Mouse (Mus musculus) CH12.LX (cell line): ENCODE measurements around the gene Golga7b. TPM values are rescaled to one million over a fixed set of nuclear protein-coding genes. Genes with fewer than 3 reads are reported as not detected.

ENCODE experiments used
- DNase-seq: peaks from one replicate; pipeline ENCODE4 v3.0.0-alpha.2; 2013; ENCODE audit errors: extremely low read depth
- H3K27ac ChIP-seq: 2 replicates; pipeline ENCODE4 v1.5.1; 2012; ENCODE audit warnings: low read depth, mild to moderate bottlenecking, control low read depth, moderate library complexity; ENCODE audit not compliant: insufficient read depth
- H3K27me3 ChIP-seq: replicated peaks from 2 replicates; pipeline ENCODE3; 2012; ENCODE audit warnings: inconsistent platforms
- H3K36me3 ChIP-seq, 2 experiments: replicated peaks in 1 of 2; 2 replicates each; pipeline versions ENCODE3 to v1.6.1; 2012; ENCODE audit warnings: inconsistent platforms in 1 of 2, low read length in 1 of 2, mild to moderate bottlenecking in 1 of 2, mixed read lengths in 1 of 2, moderate library complexity in 1 of 2; ENCODE audit not compliant: control insufficient read depth in 1 of 2, insufficient read depth in 1 of 2
- H3K4me1 ChIP-seq, 2 experiments: 2 replicates each; pipeline ENCODE4 v1.6.1; 2012; ENCODE audit warnings: inconsistent platforms in 1 of 2, moderate library complexity in 1 of 2; ENCODE audit not compliant: insufficient read depth in 2 of 2, control insufficient read depth in 1 of 2
- H3K4me2 ChIP-seq: 2 replicates; pipeline ENCODE4 v1.6.1; 2012; ENCODE audit warnings: low read depth, mild to moderate bottlenecking, control low read depth; ENCODE audit not compliant: poor library complexity, insufficient read depth, severe bottlenecking
- H3K4me3 ChIP-seq, 3 experiments: fragments of 150-350 bp in 1 of 3; sonication (generic) in 1 of 3; replicated peaks in 1 of 3; 2 replicates each; pipeline versions ENCODE3 to v1.5.1; 2011 to 2012; ENCODE audit warnings: low read depth in 2 of 3, low read length in 2 of 3, mild to moderate bottlenecking in 2 of 3, moderate library complexity in 2 of 3, control low read depth in 1 of 3, improper control_type of control experiment in 1 of 3, inconsistent platforms in 1 of 3, mixed read lengths in 1 of 3; ENCODE audit not compliant: poor library complexity in 1 of 3
- H3K79me2 ChIP-seq: replicated peaks from 2 replicates; pipeline ENCODE4 v1.6.1; 2012; ENCODE audit warnings: mild to moderate bottlenecking, moderate library complexity; ENCODE audit not compliant: control insufficient read depth, poor library complexity, insufficient read depth, severe bottlenecking; ENCODE audit errors: extremely low read depth
- H3K9ac ChIP-seq: 2 replicates; pipeline ENCODE4 v1.6.1; 2012; ENCODE audit warnings: low read depth, mild to moderate bottlenecking, control low read depth, moderate library complexity; ENCODE audit not compliant: insufficient read depth
- H3K9me3 ChIP-seq: replicated peaks from 2 replicates; pipeline ENCODE3; 2012; ENCODE audit warnings: low read length, inconsistent platforms, mixed read lengths
- CHD2 ChIP-seq: IDR thresholded peaks from 2 replicates; pipeline ENCODE4 v1.6.1; 2011; ENCODE audit warnings: low read length, improper control_type of control experiment
- CTCF ChIP-seq, 2 experiments: IDR thresholded peaks in 1 of 2; conservative IDR thresholded peaks in 1 of 2; 2 replicates each; pipeline ENCODE4 v1.5.1; 2011 to 2012; ENCODE audit warnings: low read depth in 2 of 2, low read length in 2 of 2, improper control_type of control experiment in 1 of 2, inconsistent platforms in 1 of 2, mild to moderate bottlenecking in 1 of 2, moderate library complexity in 1 of 2
- ETS1 ChIP-seq: conservative IDR thresholded peaks from 2 replicates; pipeline ENCODE4 v1.6.1; 2012; ENCODE audit warnings: low read depth, mild to moderate bottlenecking, inconsistent platforms, low read length, improper control_type of control experiment, moderate library complexity
- GABPA ChIP-seq: IDR thresholded peaks from 2 replicates; pipeline ENCODE4 v1.6.1; 2012; ENCODE audit warnings: low read depth, low read length, improper control_type of control experiment, inconsistent platforms; ENCODE audit not compliant: insufficient replicate concordance
- HCFC1 ChIP-seq: IDR thresholded peaks from 2 replicates; pipeline ENCODE4 v1.6.1; 2012; ENCODE audit warnings: low read depth, mild to moderate bottlenecking, inconsistent platforms, low read length, improper control_type of control experiment
- JUN ChIP-seq: IDR thresholded peaks from 2 replicates; pipeline ENCODE4 v1.6.1; 2011; ENCODE audit warnings: low read depth, mild to moderate bottlenecking, low read length, improper control_type of control experiment, moderate library complexity; ENCODE audit not compliant: insufficient read depth
- JUND ChIP-seq: conservative IDR thresholded peaks from 2 replicates; pipeline ENCODE4 v1.6.1; 2011; ENCODE audit warnings: low read depth, low read length, improper control_type of control experiment
- MAFK ChIP-seq: IDR thresholded peaks from 2 replicates; pipeline ENCODE4 v1.6.1; 2011; ENCODE audit warnings: low read length, improper control_type of control experiment; ENCODE audit not compliant: insufficient replicate concordance
- MAX ChIP-seq: IDR thresholded peaks from 2 replicates; pipeline ENCODE4 v1.6.1; 2011; ENCODE audit warnings: low read length, improper control_type of control experiment
- MAZ ChIP-seq: IDR thresholded peaks from 2 replicates; pipeline ENCODE4 v1.6.1; 2012; ENCODE audit warnings: low read depth, mild to moderate bottlenecking, inconsistent platforms, low read length, improper control_type of control experiment, moderate library complexity
- MEF2A ChIP-seq: IDR thresholded peaks from 2 replicates; pipeline ENCODE4 v1.6.1; 2014; ENCODE audit warnings: low read depth, mild to moderate bottlenecking, inconsistent platforms, low read length, improper control_type of control experiment, borderline replicate concordance
- MXI1 ChIP-seq: IDR thresholded peaks from 2 replicates; pipeline ENCODE4 v1.6.1; 2011; ENCODE audit warnings: mild to moderate bottlenecking, low read depth, low read length, improper control_type of control experiment
- NELFE ChIP-seq: IDR thresholded peaks from 2 replicates; pipeline ENCODE4 v1.6.1; 2011; ENCODE audit warnings: low read depth, low read length, improper control_type of control experiment
- PAX5 ChIP-seq: IDR thresholded peaks from 2 replicates; pipeline ENCODE4 v1.6.1; 2012; ENCODE audit warnings: low read length, inconsistent platforms, mixed read lengths
- POLR2A ChIP-seq: IDR thresholded peaks from 2 replicates; pipeline ENCODE4 v1.6.1; 2011; ENCODE audit warnings: low read depth, mild to moderate bottlenecking, improper control_type of control experiment, low read length
- POLR2AphosphoS2 ChIP-seq: IDR thresholded peaks from 2 replicates; pipeline ENCODE4 v1.6.1; 2011; ENCODE audit warnings: low read depth, low read length, improper control_type of control experiment
- RAD21 ChIP-seq: IDR thresholded peaks from 2 replicates; pipeline ENCODE4 v1.6.1; 2011; ENCODE audit warnings: low read depth, mild to moderate bottlenecking, low read length, improper control_type of control experiment, moderate library complexity
- SIN3A ChIP-seq: IDR thresholded peaks from 2 replicates; pipeline ENCODE4 v1.6.1; 2012; ENCODE audit warnings: low read length, improper control_type of control experiment, inconsistent platforms
- SMC3 ChIP-seq: IDR thresholded peaks from 2 replicates; pipeline ENCODE4 v1.6.1; 2011; ENCODE audit warnings: low read depth, low read length, improper control_type of control experiment
- USF1 ChIP-seq: IDR thresholded peaks from 2 replicates; pipeline ENCODE4 v1.6.1; 2014; ENCODE audit warnings: low read depth, mild to moderate bottlenecking, inconsistent platforms, low read length, improper control_type of control experiment
- ZC3H11A ChIP-seq: IDR thresholded peaks from 2 replicates; pipeline ENCODE4 v1.6.1; 2012; ENCODE audit warnings: low read depth, mild to moderate bottlenecking, inconsistent platforms, low read length, improper control_type of control experiment
- ZMIZ1 ChIP-seq: IDR thresholded peaks from 2 replicates; pipeline ENCODE4 v1.6.1; 2012; ENCODE audit warnings: low read depth, mild to moderate bottlenecking, inconsistent platforms, low read length, improper control_type of control experiment
- dilution Hi-C: fragments of 300-500 bp; cut with MboI; formaldehyde crosslinking; loops from 2 replicates; pipeline ENCODE4 v1.14.3; 2020; ENCODE audit warnings: low sequenced_read_pairs; ENCODE audit not compliant: extremely low pct_unique_long_range_greater_than_20kb, extremely low pct_ligation_motif_present
- in situ Hi-C: fragments of 300-500 bp; cut with MboI; formaldehyde crosslinking; loops from 3 replicates; pipeline ENCODE4 v1.14.3; 2019; ENCODE audit warnings: low sequenced_read_pairs, low pct_ligation_motif_present, low pct_unique_long_range_greater_than_20kb, mixed read lengths
- polyA plus RNA-seq: library from polyadenylated mRNA; unstranded; fragments of >175 nt; gene quantifications from 2 replicates; pipeline ENCODE4 v1.2.1, GENCODE M21; 2012; ENCODE audit warnings: low read depth; ENCODE audit not compliant: insufficient read length
- total RNA-seq, 2 experiments: library from RNA; depleted of rRNA; stranded (reverse); fragments of 300-350 nt in 1 of 2; fragments of >200 nt in 1 of 2; gene quantifications; 2 replicates each; pipeline ENCODE4 v1.2.3; 2012 to 2014

Gene Golga7b
- total and polyA plus RNA-seq, 3 experiments, result 0.07 to 0.19 (median 0.08) TPM

DNA sequence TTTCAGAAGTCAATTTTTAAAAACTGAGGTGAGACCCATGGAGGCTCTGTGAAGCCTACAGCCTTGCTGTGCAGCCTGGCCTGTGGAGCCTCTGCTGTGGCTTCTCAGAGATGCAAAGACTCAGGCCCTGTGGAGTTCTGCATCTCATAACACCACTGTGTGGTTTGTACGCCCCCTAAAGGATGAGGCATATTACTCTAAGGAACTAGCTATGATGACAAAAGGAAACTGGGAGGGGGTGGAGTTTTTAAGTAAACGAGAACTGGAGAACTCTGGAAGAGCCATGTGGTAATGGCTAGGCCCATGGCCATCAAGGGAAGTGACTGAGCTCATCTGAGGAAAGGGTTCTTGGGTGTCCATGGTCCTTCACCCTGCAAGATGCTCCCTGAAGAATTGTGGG, 64.0 kb downstream of the Golga7b start:
- H3K9ac ChIP-seq, result no peak overlapping the region
- H3K4me3 ChIP-seq, result no peak overlapping the region
- in situ Hi-C loops (loop anchor here (10.0 kb wide), 1 partner anchor 343 kb away; no protein-coding TSS in a partner anchor), dilution Hi-C loops (no loop called here)
- H3K27ac ChIP-seq, result no peak overlapping the region
- TF ChIP-seq RAD21 (peak; percentile 26), SIN3A (no peak), CTCF (conservative IDR thresholded peaks at IDR 0.05 in 1 of 2, IDR thresholded peaks at IDR 0.05 in 1 of 2; ENCODE audit: low read depth in 2 of 2, low read length in 2 of 2) (peak in 1 of 2 experiments; percentile 33; a peak in 2 of 4 replicates)
- no peak overlapping the region for H3K4me2 ChIP-seq
- H3K9me3 ChIP-seq, result no peaks in the 10 kb centered on the region
- H3K4me1 ChIP-seq, result peaks cover 0 to 5% of the 10 kb centered on the region in 2 experiments; a peak in 1 of 4 replicates
- DNase-seq, result no peak
- peaks cover 93% of the 10 kb centered on the region for H3K27me3 ChIP-seq
- no peaks in the 10 kb centered on the region for H3K36me3 ChIP-seq
- H3K79me2 ChIP-seq, result no peaks in the 10 kb centered on the region

DNA sequence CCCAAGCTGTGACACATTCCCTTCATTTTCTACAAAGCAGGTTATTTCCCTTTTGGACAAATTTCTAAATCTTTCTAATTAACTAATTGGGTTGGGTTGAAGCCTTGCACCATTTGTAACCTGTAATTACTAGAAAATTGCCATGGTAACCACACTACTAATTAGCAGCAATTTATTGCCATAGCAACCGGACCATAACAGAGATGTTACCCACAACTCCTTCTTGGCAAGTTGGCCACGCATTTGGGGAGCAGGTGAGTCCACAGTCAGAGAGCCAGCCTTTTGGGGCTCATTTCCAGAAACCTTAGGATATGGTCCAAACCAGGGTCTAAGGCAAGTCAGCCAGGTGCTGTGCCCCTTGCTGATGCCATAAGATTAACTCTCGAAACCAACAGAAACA, 64.8 kb downstream of the Golga7b start:
- in situ Hi-C loops (loop anchor here (10.0 kb wide), 1 partner anchor 343 kb away; no protein-coding TSS in a partner anchor), dilution Hi-C loops (no loop called here)
- Histone ChIP-seq H3K4me2 (no peak overlapping the region), H3K9me3 (no peaks in the 10 kb centered on the region), H3K36me3 (no peaks in the 10 kb centered on the region), H3K27me3 (peaks cover 94% of the 10 kb centered on the region), H3K79me2 (no peaks in the 10 kb centered on the region), H3K4me1 (no peaks in the 10 kb centered on the region), H3K9ac (no peak overlapping the region), H3K27ac (no peak overlapping the region), H3K4me3 (no peak overlapping the region)
- no peak for DNase-seq
- TF ChIP-seq MXI1 (no peak), ETS1 (no peak), POLR2AphosphoS2 (no peak), MAFK (no peak), JUN (no peak), CHD2 (no peak), NELFE (no peak), ZMIZ1 (no peak), USF1 (no peak)

DNA sequence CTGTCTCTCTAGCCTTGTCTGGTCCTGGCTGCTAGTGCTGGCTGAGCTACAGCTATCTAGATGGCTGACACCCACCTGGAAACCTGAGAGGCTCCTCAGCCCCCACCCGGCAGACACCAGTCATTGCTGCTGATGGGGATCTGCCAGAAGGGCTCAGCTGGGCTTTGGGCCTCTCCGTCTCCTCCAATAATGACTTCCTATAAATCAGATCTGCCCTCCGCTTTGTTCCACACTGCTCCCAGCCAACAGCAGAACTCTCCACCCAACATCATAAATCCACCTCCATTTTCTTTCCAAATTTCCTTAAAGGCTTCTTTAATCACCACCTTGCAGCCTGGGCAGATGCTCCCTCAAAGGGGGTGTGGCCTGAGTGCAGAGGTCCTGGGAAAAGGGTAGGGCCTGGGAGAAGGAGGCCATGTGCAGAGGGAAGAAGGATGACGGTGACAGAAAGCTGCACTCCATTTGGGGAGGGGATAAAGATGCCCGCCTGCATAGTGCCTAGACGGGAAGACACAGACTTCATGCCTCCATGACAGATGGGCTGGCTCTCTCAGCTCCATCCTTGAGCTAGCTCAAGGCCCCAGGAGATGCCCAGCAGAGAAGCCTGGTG, 67.8 kb downstream of the Golga7b start:
- no peak overlapping the region for H3K27ac ChIP-seq
- TF ChIP-seq CTCF (conservative IDR thresholded peaks at IDR 0.05 in 1 of 2, IDR thresholded peaks at IDR 0.05 in 1 of 2; ENCODE audit: low read depth in 2 of 2, low read length in 2 of 2) (no peak), PAX5 (no peak), MAFK (no peak), SIN3A (no peak), POLR2A (no peak), JUND (no peak), HCFC1 (no peak), ZC3H11A (no peak), MEF2A (no peak), MAZ (no peak), ETS1 (no peak), GABPA (no peak), MAX (no peak), SMC3 (no peak)
- TF ChIP-seq, all 38 proteins: peak for 0
- Histone ChIP-seq H3K4me1 (no peaks in the 10 kb centered on the region), H3K79me2 (no peaks in the 10 kb centered on the region), H3K9me3 (no peaks in the 10 kb centered on the region), H3K27me3 (peaks cover 100% of the 10 kb centered on the region), H3K4me2 (no peak overlapping the region), H3K9ac (no peak overlapping the region), H3K36me3 (no peaks in the 10 kb centered on the region), H3K4me3 (no peak overlapping the region)
- DNase-seq, result no peak
- in situ Hi-C loops (loop anchor here (10.0 kb wide), 1 partner anchor 340 kb away; no protein-coding TSS in a partner anchor), dilution Hi-C loops (no loop called here)
